Mouse (Mus musculus) cerebellum, adult 2 months (tissue): ENCODE measurements around the gene Exog.

Experiments used
- CTCF ChIP-seq: fragments of 200-500 bp; IDR thresholded peaks from 2 replicates; pipeline ENCODE4 v1.5.1; 2011; ENCODE audit warnings: low read depth, mild to moderate bottlenecking, control low read depth, low read length, moderate library complexity, borderline replicate concordance; ENCODE audit not compliant: insufficient read depth
- POLR2A ChIP-seq: fragments of 200-500 bp; IDR thresholded peaks from 2 replicates; pipeline ENCODE4 v1.6.1; 2011; ENCODE audit warnings: low read length, control low read depth, borderline replicate concordance; ENCODE audit not compliant: insufficient read depth

- TF ChIP-seq CTCF (no peak), POLR2A (no peak)
Observed at GRCm38 (mm10) chr9:119408898-119409664, 35.7 kb upstream of the Exog start.
